Mouse (Mus musculus): Measurements from ENCODE around the gene Thap3. TPM values are rescaled to one million over a fixed set of nuclear protein-coding genes. Genes with fewer than 3 reads are reported as not detected.

The Thap3 gene
- polyA plus RNA-seq, 1 experiment from 2014 or later: 34.7 TPM

DNA sequence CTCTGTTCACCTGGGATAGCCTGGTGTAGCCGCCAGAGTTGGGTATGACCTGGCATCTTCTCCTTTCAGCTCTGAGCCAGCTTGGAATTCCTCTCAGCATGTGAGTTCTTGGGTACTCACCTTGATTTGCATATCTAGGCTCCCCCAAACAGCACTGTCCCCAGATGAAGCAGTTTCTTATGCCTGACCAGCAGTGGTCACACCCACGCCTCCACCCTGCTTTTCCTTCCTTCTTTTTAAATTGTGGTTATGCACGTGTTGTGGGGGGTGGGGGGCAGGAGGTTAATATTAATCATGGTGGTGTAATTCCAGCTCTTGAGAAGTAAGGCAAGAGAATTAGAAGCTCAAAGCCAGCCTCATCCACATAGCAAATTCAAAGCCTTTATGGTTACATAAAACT is 26.0 kb downstream of the Thap3 start:
- Histone ChIP-seq H3K27me3 (replicated peaks; ENCODE audit: low read depth, poor library complexity, severe bottlenecking) (no peaks in the 10 kb centered on the region), H3K4me1 (no peaks in the 10 kb centered on the region), H3K27ac (replicated peaks) (no peak overlapping the region), H3K4me3 (no peak overlapping the region), H3K36me3 (replicated peaks) (peaks cover 92% of the 10 kb centered on the region), H3K9me3 (no peaks in the 10 kb centered on the region)
- WGBS: 89% methylated on average over 3 of the region's 3 CpGs
- no peak for DNase-seq (ENCODE audit: low spot score)

DNA sequence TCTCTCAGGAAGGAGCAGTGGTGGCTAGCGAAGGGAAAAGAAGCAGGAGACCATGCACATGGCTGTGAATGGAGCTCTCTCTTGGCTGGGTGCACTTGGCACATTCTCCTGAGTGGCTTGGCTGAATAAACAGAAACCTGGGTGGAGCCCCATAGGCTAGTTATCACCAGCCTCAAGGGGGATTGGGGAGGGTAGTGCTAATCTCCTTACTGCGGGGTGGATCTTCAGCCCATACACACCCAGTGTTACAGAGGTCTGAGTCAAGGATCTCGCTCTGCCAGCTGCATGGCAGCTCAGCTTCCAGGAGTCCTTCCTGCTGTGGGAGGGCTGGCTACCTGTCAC is 28.3 kb downstream of the Thap3 start:
- 75% methylated on average over 3 of the region's 3 CpGs for WGBS
- Histone ChIP-seq H3K4me1 (no peaks in the 10 kb centered on the region), H3K4me3 (no peak overlapping the region), H3K9me3 (no peaks in the 10 kb centered on the region), H3K27ac (replicated peaks) (0 out of 2 replicates have a peak overlapping the region, but pooled peaks have one; percentile 54), H3K36me3 (replicated peaks) (peaks cover 93% of the 10 kb centered on the region), H3K27me3 (replicated peaks; ENCODE audit: low read depth, poor library complexity, severe bottlenecking) (no peaks in the 10 kb centered on the region)
- DNase-seq (ENCODE audit: low spot score): no peak

DNA sequence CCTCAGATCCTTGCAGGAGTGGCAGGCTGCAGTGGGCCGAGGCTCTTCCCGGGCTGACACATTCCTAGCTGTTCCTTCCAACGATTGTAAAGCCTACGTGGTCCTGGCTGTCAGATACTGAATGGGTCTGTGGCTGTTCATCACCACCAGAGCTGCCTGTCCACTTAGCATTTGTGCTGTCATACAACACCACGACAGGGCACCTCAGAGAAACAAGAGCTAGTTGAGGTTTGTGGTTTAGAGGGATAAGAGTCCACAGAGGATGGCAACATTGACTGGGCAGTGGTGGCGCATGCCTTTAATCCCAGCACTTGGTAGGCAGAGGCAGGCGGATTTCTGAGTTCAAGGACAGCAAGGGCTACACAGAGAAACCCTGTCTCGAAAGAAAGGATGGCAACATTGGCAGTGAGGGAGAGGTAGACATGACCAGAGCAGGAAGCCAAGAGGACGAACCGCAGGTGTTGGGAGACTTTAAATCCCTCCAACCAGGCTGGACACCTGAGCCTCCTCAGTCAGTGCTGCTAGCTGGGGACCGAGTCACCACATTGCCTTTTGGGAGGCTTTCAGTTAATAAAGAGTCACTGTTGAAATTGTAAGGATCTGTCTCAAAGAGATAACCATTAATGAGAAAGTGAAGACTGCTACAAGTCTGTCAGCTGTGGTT is 28.8 kb downstream of the Thap3 start:
- no peaks in the 10 kb centered on the region for H3K27me3 ChIP-seq (replicated peaks; ENCODE audit: low read depth, poor library complexity, severe bottlenecking)
- H3K9me3 ChIP-seq: no peaks in the 10 kb centered on the region
- no peak for DNase-seq (ENCODE audit: low spot score)
- 90% methylated on average over 11 of the region's 11 CpGs for WGBS
- H3K4me3 ChIP-seq: no peak overlapping the region
- peak overlapping the region; percentile 54 for H3K27ac ChIP-seq (replicated peaks)
- H3K4me1 ChIP-seq: no peaks in the 10 kb centered on the region
- peaks cover 94% of the 10 kb centered on the region for H3K36me3 ChIP-seq (replicated peaks)

DNA sequence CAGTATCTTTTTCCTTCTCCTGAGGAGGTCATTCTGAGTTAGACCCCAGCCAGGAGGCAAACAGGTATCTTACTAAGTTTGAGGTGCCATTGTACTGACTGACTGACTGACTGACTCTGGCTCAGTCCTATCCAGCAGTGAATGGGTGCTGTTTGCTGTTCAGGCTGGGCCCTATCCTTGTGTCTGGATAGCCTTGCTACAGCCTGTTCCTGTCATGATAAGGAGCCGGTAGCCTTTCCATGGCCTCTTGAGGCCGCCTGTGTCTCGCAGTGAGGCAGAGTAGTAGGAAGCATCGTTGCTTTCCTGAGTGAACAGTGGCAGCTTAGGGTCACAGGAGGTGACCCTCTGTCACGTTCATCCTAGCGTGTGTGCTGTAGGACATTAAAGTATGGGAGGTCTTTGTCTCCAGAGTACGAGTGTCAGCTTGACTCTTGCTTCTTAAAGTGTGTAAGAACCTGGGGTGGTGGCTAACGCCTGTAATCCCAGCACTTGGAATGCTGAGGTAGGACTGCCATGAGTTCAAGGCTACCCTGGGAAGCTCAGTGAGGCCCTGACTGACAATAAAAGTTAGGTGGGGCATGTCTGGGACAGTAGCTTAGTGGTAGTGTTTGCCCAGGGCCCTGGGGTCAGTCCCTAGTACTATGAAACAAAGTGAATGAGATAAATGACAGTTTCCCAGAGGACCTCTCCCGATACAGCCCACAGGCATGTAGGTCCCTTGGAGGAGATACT is 31.0 kb downstream of the Thap3 start:
- no peak overlapping the region for H3K4me3 ChIP-seq
- WGBS: 93% methylated on average over 9 of the region's 9 CpGs
- no peaks in the 10 kb centered on the region for H3K27me3 ChIP-seq (replicated peaks; ENCODE audit: low read depth, poor library complexity, severe bottlenecking)
- H3K27ac ChIP-seq (replicated peaks): 0 out of 2 replicates have a peak overlapping the region, but pooled peaks have one; percentile 19
- H3K9me3 ChIP-seq: no peaks in the 10 kb centered on the region
- H3K36me3 ChIP-seq (replicated peaks): peaks cover 94% of the 10 kb centered on the region
- no peaks in the 10 kb centered on the region for H3K4me1 ChIP-seq
- DNase-seq (ENCODE audit: low spot score): no peak

DNA sequence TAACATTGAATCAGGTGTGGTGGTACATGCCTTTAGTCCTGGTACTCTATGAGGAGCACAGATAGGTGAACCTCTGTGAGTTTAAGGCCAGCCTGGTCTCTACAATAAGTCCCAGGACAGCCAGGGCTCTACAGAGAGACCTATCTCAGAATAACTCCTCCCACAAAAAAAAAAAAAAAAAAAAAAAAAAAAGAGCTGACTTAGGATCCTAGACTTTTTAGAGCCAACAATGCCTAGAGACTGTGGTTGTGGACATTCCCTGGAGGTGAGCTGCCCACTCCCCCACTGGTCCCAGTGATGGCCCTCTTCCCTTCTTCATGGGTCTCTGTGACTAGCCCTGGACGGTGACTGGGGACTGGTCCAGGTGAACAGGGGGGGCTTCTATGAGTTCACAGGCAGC is 33.0 kb downstream of the Thap3 start:
- Histone ChIP-seq H3K4me3 (no peak overlapping the region), H3K27me3 (replicated peaks; ENCODE audit: low read depth, poor library complexity, severe bottlenecking) (no peaks in the 10 kb centered on the region), H3K27ac (replicated peaks) (no peak overlapping the region), H3K4me1 (no peaks in the 10 kb centered on the region), H3K9me3 (no peaks in the 10 kb centered on the region), H3K36me3 (replicated peaks) (peaks cover 95% of the 10 kb centered on the region)
- no peak for DNase-seq (ENCODE audit: low spot score)
- 88% methylated on average over 1 of the region's 1 CpGs for WGBS

DNA sequence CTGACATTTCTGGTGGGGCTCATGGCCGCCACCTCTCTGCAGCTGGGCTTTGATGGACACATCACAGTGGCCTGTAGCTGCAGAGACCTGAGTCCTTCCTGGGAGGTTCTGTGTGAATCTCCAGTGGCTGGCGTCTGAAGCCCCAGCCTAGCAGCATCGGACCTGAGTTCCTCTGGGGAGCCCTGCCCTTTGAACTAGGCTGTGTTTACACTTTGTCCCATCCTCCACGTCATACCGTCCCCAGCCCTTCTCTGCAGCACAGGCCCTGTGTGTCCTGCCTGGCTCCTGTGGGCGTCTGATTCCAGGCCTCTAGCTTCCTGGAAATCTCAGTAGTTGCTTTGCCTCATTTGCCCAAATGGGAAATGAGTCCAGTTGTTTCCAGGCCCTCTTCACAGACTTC is 35.6 kb downstream of the Thap3 start:
- DNase-seq (ENCODE audit: low spot score): no peak
- Histone ChIP-seq H3K4me3 (no peak overlapping the region), H3K9me3 (no peaks in the 10 kb centered on the region), H3K27ac (replicated peaks) (no peak overlapping the region), H3K36me3 (replicated peaks) (peaks cover 92% of the 10 kb centered on the region), H3K27me3 (replicated peaks; ENCODE audit: low read depth, poor library complexity, severe bottlenecking) (no peaks in the 10 kb centered on the region), H3K4me1 (no peaks in the 10 kb centered on the region)
- 77% methylated on average over 6 of the region's 6 CpGs for WGBS

DNA sequence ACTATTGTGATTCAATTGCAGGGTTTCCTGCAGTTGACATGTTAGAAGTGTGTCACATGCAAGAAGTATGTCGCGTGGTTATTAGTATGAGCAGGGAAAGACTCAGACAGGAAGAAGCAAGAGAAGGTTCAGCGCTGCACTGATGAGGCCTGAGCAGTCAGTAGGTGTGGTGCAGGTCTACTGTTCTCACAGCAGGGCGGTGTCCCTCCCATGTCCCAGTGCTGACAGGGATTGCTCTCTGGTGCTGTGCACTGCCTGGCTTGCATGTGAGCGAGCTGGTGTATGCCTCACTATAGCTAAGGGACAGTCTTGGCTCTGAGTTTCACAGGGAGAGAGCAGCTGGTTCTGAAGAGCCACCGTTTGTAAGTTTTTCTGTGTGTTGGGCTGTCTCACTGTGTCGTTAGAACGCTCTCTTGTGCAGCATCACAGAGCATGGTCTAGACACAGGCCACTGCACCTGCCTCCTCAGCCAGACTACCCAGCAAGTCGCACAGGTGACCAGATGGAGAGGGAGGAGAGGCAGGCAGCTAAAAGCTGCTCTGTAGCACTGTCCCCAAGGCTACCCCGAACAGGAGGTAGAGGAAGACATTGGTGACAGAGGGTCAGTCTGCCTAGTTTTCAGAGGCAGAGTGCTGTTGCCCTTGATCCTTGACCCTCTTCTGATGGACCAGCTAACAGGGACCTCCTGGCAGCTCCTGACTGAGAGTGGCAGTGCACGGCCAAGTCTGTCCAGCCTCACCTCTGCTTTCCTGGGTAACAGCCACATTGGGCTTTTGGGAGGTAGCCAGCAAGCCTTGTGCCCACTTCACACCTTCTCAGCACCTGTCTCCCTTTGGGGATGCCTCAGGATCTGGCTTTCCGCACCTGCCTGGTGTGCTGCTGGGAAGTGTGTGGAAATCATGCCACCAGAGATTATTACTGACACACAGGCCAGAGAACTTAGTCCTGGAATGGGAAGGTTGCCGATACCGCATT is 40.0 kb downstream of the Thap3 start:
- no peak overlapping the region for H3K27ac ChIP-seq (replicated peaks)
- peaks cover 3% of the 10 kb centered on the region; the same call in 1 of the 2 replicates for H3K4me1 ChIP-seq
- H3K27me3 ChIP-seq (replicated peaks; ENCODE audit: low read depth, poor library complexity, severe bottlenecking): no peaks in the 10 kb centered on the region
- DNase-seq (ENCODE audit: low spot score): no peak
- WGBS: 92% methylated on average over 14 of the region's 14 CpGs
- peaks cover 68% of the 10 kb centered on the region for H3K36me3 ChIP-seq (replicated peaks)
- no peaks in the 10 kb centered on the region for H3K9me3 ChIP-seq
- no peak overlapping the region for H3K4me3 ChIP-seq

DNA sequence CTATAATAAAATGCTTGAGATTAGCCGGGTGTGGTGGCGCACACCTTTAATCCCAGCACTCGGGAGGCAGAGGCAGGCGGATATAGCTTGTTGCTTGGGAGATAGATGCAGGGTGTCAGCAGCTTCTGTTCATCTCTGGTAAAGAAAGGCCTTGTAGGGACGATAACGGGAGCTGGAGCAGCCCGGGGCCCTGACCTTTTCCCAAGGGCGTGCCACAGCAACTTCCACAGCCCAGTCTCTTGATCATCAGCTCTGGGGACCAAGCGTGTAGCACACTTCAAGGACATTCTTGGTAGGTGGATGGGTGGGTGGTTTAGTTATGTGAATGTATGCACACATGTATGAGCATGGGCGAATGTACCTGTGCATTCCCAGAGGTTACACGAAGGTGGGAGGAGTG is 42.6 kb downstream of the Thap3 start:
- H3K9me3 ChIP-seq: no peaks in the 10 kb centered on the region
- no peaks in the 10 kb centered on the region for H3K27me3 ChIP-seq (replicated peaks; ENCODE audit: low read depth, poor library complexity, severe bottlenecking)
- peaks cover 51% of the 10 kb centered on the region for H3K36me3 ChIP-seq (replicated peaks)
- H3K4me3 ChIP-seq: no peak overlapping the region
- no peak for DNase-seq (ENCODE audit: low spot score)
- no peak overlapping the region for H3K27ac ChIP-seq (replicated peaks)
- H3K4me1 ChIP-seq: peaks cover 3% of the 10 kb centered on the region; the same call in 1 of the 2 replicates
- 89% methylated on average over 11 of the region's 11 CpGs for WGBS

DNA sequence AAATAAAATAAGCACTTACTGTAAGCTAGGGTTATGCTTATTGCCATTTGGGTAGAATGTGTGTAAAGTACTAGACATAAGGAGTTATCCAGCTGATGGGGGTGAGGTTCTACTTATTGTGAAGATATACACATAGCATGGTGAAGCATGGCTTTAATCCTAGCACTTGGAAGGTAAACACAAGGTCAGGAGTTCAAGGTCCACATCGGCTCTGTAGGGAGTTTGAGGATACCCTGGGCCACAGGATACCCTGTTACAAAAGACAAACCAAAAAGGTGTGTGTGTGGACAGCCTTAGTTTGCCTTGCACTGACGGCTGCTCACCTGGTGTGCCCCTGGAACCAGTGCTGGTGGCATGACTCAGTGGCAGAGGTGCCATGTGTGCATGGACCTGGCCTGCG is 50.7 kb downstream of the Thap3 start:
- no peak for DNase-seq (ENCODE audit: low spot score)
- H3K36me3 ChIP-seq (replicated peaks): peaks cover 38% of the 10 kb centered on the region
- WGBS: 95% methylated on average over 3 of the region's 3 CpGs
- H3K27me3 ChIP-seq (replicated peaks; ENCODE audit: low read depth, poor library complexity, severe bottlenecking): no peaks in the 10 kb centered on the region
- H3K9me3 ChIP-seq: no peaks in the 10 kb centered on the region
- H3K4me3 ChIP-seq: no peak overlapping the region
- H3K27ac ChIP-seq (replicated peaks): no peak overlapping the region
- peaks cover 25% of the 10 kb centered on the region for H3K4me1 ChIP-seq

DNA sequence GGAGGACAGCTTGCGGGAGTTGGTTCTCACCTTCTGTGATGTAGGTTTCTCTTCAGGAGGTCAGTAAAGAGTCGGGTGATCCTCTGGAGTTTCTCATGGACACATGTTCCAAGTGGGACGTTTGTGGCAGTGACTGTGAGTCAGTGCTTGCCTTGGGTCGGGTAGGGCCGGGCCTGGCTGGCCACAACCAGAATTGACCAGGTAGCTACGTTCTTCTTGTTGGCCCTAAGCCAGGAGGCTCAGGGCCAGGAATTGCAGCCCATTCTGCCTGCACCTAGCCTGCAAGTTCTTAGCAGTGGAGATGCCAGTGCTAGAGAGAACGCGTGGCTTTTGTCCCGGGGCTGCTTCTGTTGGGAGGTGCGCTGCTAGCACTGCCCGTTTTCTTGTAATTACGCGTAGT is 51.4 kb downstream of the Thap3 start:
- Histone ChIP-seq H3K36me3 (replicated peaks) (peaks cover 38% of the 10 kb centered on the region), H3K4me1 (peaks cover 26% of the 10 kb centered on the region), H3K27ac (replicated peaks) (no peak overlapping the region), H3K27me3 (replicated peaks; ENCODE audit: low read depth, poor library complexity, severe bottlenecking) (no peaks in the 10 kb centered on the region), H3K9me3 (no peaks in the 10 kb centered on the region), H3K4me3 (no peak overlapping the region)
- WGBS: 91% methylated on average over 13 of the region's 13 CpGs
- DNase-seq (ENCODE audit: low spot score): no peak

DNA sequence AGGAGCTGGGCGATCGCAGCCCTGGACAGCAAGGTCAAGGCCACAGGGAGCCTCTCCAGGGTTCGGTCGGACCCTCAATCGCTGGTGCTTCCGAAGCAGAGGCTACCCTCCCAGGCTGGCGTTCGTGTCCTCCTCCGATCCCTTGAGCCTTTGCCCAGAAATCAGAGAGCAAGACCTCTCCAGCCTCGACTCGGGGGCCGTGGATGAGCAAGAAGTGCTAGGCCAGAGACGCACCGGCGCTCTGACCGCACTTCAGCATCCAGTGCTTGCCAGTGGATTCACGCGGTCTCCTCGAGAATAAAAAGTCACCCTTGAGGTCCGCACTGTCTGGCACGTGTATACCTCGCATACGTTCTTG is 54.6 kb downstream of the Thap3 start:
- H3K4me1 ChIP-seq: peaks cover 26% of the 10 kb centered on the region
- DNase-seq (ENCODE audit: low spot score): peak; percentile 30
- H3K27ac ChIP-seq (replicated peaks): peak overlapping the region; percentile 97
- H3K36me3 ChIP-seq (replicated peaks): peaks cover 23% of the 10 kb centered on the region
- peak overlapping the region; percentile 100 for H3K4me3 ChIP-seq
- 2% methylated on average over 23 of the region's 23 CpGs for WGBS
- no peaks in the 10 kb centered on the region for H3K9me3 ChIP-seq
- H3K27me3 ChIP-seq (replicated peaks; ENCODE audit: low read depth, poor library complexity, severe bottlenecking): no peaks in the 10 kb centered on the region

DNA sequence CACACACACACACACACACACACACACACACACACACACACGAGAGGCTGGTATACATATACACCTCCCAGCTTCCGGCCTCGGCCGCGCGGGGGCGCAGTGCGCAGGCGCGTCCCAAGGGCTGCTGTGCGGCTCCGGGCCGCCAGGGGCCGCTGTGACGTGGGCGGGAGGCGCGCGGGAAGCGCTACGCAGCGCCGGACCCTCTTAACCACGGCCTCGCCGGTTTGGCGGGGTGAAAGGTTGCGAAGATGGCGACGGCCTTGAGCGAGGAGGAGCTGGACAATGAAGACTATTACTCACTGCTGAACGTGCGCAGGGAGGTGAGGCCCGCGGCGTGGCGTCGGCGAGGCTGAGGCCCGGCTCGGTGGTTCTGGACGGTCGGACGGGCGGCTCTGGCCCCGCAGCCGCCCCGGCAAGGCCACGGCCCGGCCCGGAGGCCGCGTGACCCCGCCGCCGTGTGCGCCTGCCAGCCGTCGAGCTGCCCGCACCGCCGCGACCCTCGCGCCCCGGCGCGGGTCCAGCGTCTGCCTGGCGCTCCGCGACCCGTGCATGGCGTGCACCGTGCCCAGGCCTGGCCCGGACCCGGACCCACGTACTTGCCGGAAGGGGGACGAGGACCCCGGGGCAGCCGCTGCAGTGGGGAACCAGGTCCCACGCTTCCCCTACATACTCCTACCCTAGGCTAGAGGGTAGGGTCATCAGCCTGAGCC is 55.1 kb downstream of the Thap3 start, which contains the start of gene Dnajc11:
TSS of gene Dnajc11 (plus strand) at position 187 of the 710 bp plus-strand sequence.
- H3K4me3 ChIP-seq: peak within 1 kb of the TSS; percentile 100
- H3K4me1 ChIP-seq: peaks cover 26% of the 10 kb centered on the region
- DNase-seq (ENCODE audit: low spot score): peak; percentile 95
- peak within 1 kb of the TSS; percentile 97 for H3K27ac ChIP-seq (replicated peaks)
- H3K9me3 ChIP-seq: no peaks in the 10 kb centered on the region
- H3K36me3 ChIP-seq (replicated peaks): peaks cover 22% of the 10 kb centered on the region
- H3K27me3 ChIP-seq (replicated peaks; ENCODE audit: low read depth, poor library complexity, severe bottlenecking): no peaks in the 10 kb centered on the region
- WGBS: under 1% methylated on average over 83 of the region's 83 CpGs

Measured in embryonic facial prominence, embryonic 10.5 days (tissue).